Mouse (Mus musculus) spleen, adult 2 months (tissue): ENCODE data around the gene Aldh3b2. TPM values are rescaled to one million over a fixed set of nuclear protein-coding genes. Genes with fewer than 3 reads are reported as not detected.

Source experiments
- DNase-seq, 2 experiments: peaks; one replicate each; pipeline versions ENCODE4 v3.0.0 to v3.0.0-alpha.2; 2012 to 2021; ENCODE audit warnings: low spot score in 2 of 2, low read depth in 1 of 2
- H3K27ac ChIP-seq: fragments of 200-500 bp; 2 replicates; pipeline ENCODE4 v1.5.1; 2012; ENCODE audit warnings: low read length, inconsistent platforms; ENCODE audit not compliant: insufficient read depth
- H3K27me3 ChIP-seq: fragments of 200-500 bp; 2 replicates; pipeline ENCODE4 v1.6.1; 2012; ENCODE audit warnings: mild to moderate bottlenecking, moderate library complexity, low read length, inconsistent platforms; ENCODE audit not compliant: control insufficient read depth, insufficient read depth
- H3K36me3 ChIP-seq: fragments of 200-500 bp; 2 replicates; pipeline ENCODE4 v1.6.1; 2012; ENCODE audit warnings: mild to moderate bottlenecking, low read length, inconsistent platforms; ENCODE audit not compliant: control insufficient read depth, insufficient read depth
- H3K4me1 ChIP-seq: fragments of 200-500 bp; 2 replicates; pipeline ENCODE4 v1.6.1; 2011; ENCODE audit warnings: inconsistent platforms; ENCODE audit not compliant: control insufficient read depth, insufficient read depth, insufficient read length
- H3K4me3 ChIP-seq: fragments of 200-500 bp; 2 replicates; pipeline ENCODE4 v1.5.1; 2011; ENCODE audit warnings: mild to moderate bottlenecking, inconsistent platforms; ENCODE audit not compliant: insufficient read depth, insufficient read length; ENCODE audit errors: extremely low read depth
- CTCF ChIP-seq: fragments of 200-500 bp; IDR thresholded peaks from 2 replicates; pipeline ENCODE4 v1.5.1; 2011; ENCODE audit warnings: mild to moderate bottlenecking, inconsistent platforms; ENCODE audit not compliant: insufficient read depth, insufficient read length, insufficient replicate concordance; ENCODE audit errors: extremely low read depth
- POLR2A ChIP-seq: fragments of 200-500 bp; IDR thresholded peaks from 2 replicates; pipeline ENCODE4 v1.6.1; 2011; ENCODE audit warnings: low read depth, low read length, inconsistent platforms
- WGBS: fragments of 180-500 bp; shearing (Covaris S2); methylation state at CpG from one replicate; pipeline ENCODE4 v1.1.7; 2018; 5-methylcytosine and 5-hydroxymethylcytosine counted together
- polyA plus RNA-seq: library from polyadenylated mRNA; depleted of rRNA; stranded (reverse); fragments of >200 nt; gene quantifications from 2 replicates; pipeline ENCODE4 v1.2.3, GENCODE M21; 2012

Aldh3b2 gene
- polyA plus RNA-seq, 1 experiment, result 0.65 TPM

DNA sequence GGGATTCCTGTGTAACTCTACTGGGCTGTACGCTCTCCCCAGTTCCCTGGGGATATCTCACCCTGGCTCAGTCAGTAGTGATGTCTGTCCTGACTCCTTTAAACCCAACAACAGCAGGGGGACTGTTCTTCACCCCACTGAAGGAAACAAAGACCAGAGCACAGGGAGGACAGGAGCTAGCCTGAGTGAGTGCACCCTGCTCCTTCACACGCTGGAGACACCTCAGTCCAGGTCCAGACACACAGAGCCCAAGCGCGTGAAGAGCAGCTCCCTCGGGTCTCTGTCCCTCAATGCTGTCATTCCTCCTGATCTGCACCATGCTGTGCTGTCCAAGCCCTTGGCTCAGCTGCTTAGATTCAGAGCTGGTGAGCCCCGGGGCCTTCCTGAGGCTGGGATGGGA is 45.4 kb upstream of the Aldh3b2 start:
- TF ChIP-seq POLR2A (no peak), CTCF (no peak)
- no peak for DNase-seq
- no peak overlapping the region for H3K4me3 ChIP-seq
- WGBS, result 66% methylated on average over 6 of the region's 6 CpGs
- no peaks in the 10 kb centered on the region for H3K27me3 ChIP-seq
- no peaks in the 10 kb centered on the region for H3K36me3 ChIP-seq
- peaks cover 48% of the 10 kb centered on the region for H3K4me1 ChIP-seq
- no peak overlapping the region for H3K27ac ChIP-seq

- peaks cover 42% of the 10 kb centered on the region for H3K4me1 ChIP-seq
- H3K27ac ChIP-seq, result no peak overlapping the region
- no peak overlapping the region for H3K4me3 ChIP-seq
- 85% methylated on average over 4 of the region's 4 CpGs for WGBS
- DNase-seq, result no peak
- no peaks in the 10 kb centered on the region for H3K27me3 ChIP-seq
- H3K36me3 ChIP-seq, result no peaks in the 10 kb centered on the region
- TF ChIP-seq CTCF (no peak), POLR2A (no peak)
Measured at GRCm38 (mm10) chr19:3927989-3928388, 44.1 kb upstream of the Aldh3b2 start.

- TF ChIP-seq CTCF (no peak), POLR2A (no peak)
- no peaks in the 10 kb centered on the region for H3K27me3 ChIP-seq
- peaks cover 37% of the 10 kb centered on the region for H3K4me1 ChIP-seq
- DNase-seq, result no peak
- 78% methylated on average over 4 of the region's 4 CpGs for WGBS
- no peaks in the 10 kb centered on the region for H3K36me3 ChIP-seq
- H3K4me3 ChIP-seq, result no peak overlapping the region
- H3K27ac ChIP-seq, result peak overlapping the region; percentile 81
Measured at GRCm38 (mm10) chr19:3928779-3929178, 43.3 kb upstream of the Aldh3b2 start.

DNA sequence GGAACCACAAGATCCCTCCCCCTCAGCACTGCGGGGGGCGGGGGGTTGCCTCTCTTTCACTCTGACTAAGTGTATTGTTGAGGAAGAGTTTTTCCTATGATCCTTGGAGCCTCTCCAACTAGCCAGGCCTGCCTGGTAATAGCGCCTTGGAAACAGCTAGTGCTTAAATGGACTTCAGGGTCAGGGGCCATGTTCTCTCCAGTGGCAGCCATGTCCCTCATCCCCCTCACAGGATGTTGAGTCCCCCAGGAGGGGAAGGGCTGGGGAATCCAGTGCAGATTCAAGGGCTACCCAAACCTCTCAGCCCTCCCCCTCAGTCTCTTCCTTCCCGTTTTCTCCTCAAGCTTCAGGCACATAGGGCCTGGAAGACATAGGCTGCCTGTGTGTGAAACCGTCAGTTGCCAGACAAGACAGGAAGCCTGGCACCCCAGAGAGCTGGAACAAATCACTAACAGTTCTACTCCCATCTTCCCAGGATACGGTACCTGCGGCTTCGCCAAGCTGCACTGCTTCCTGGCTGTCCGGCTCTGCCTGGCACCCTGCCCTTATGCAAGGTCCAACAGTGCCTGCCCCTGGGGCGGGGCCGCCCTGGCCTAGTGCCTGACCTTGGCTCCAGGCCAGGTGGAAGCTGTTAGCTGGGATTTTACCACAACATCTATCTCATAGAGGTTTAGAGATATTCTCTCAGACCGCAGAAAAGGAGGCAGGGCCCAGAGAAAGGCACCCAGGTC is 42.8 kb upstream of the Aldh3b2 start, which contains the start of gene Aldh3b1:
Gene Aldh3b1, minus strand, starts transcription at position 598 of the 731 bp plus-strand sequence.
- Histone ChIP-seq H3K4me3 (peak within 1 kb of the TSS; percentile 53; the same call in 1 of the 2 replicates), H3K27me3 (no peaks in the 10 kb centered on the region), H3K27ac (peak within 1 kb of the TSS; percentile 81), H3K4me1 (peaks cover 36% of the 10 kb centered on the region; the same call in 1 of the 2 replicates), H3K36me3 (no peaks in the 10 kb centered on the region)
- DNase-seq, result no peak
- no peak for TF ChIP-seq POLR2A
- no peak for TF ChIP-seq CTCF
- 21% methylated on average over 12 of the region's 12 CpGs for WGBS

DNA sequence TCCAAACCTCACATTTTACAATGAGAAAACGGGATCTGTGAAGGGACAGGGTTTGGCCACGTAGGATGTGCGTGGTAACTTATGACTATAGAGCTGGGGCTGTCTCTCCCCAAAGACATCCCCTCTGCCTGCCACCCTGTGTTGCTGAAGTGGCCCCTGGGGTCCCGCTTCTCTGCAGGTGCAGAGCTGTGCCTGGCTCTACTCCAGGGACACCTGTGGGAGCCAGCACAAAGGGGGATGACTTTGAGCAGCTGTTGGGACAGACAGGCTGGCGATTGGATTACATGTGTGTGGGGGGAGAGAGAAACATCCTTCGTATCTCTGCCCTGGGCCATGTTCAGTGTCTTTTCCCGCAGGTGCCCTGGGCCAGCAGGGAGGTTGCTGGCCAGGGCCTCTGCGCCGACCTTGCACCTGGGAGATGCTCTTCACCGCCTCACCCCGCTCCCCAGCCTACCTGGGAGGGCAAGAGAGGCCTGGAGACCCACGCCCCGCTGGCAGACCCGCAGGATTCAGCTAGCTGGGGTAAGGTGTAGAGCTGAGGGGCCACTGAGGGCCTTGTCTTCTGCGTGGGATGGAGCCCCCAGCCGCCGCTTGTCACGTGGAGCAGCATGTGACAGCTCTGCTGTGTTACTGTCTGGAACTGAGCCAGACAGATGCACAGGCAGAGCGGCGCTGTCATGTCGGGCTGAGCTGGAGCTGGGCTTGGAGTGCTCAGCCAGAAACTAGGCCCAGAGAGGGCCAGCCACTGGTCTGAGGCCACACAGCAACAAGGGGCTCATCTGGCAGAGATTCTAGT is 41.7 kb upstream of the Aldh3b2 start:
- TF ChIP-seq CTCF (no peak), POLR2A (peak; percentile 29; the same call in 1 of the 2 replicates)
- H3K4me1 ChIP-seq, result peaks cover 36% of the 10 kb centered on the region; the same call in 1 of the 2 replicates
- H3K4me3 ChIP-seq, result peak overlapping the region; percentile 53; the same call in 1 of the 2 replicates
- WGBS, result 35% methylated on average over 21 of the region's 21 CpGs
- peak overlapping the region; percentile 81 for H3K27ac ChIP-seq
- H3K36me3 ChIP-seq, result no peaks in the 10 kb centered on the region
- DNase-seq, result no peak
- H3K27me3 ChIP-seq, result no peaks in the 10 kb centered on the region

DNA sequence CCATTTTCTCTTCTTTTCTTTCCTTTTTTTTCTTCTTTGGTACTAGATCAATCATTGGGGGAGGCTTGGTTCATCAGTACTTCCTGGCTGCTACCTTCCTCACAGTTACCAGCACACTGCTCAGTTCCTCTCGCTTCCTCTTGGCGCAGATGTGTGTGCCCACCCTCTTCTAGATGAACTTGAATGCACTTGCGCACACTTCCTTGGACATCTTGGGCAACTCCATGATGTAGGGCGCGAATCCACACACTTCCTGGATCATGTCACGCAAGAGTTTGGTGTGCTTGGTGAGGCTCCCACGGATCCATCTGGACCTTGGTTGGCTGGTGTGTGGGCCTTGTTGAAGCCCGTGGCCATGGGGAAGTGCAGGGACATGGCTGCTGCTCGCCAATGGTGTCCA is 40.4 kb upstream of the Aldh3b2 start:
- Histone ChIP-seq H3K4me3 (no peak overlapping the region), H3K4me1 (peaks cover 34% of the 10 kb centered on the region; the same call in 1 of the 2 replicates), H3K27me3 (no peaks in the 10 kb centered on the region), H3K27ac (peak overlapping the region; percentile 81), H3K36me3 (0 out of 2 replicates have a peak, but pooled peaks cover 1% of the 10 kb centered on the region)
- WGBS, result 53% methylated on average over 9 of the region's 9 CpGs
- no peak for TF ChIP-seq CTCF
- TF ChIP-seq POLR2A, result no peak; the same call in 1 of the 2 replicates
- no peak for DNase-seq
